Mouse (Mus musculus) MEL (cell line): ENCODE measurements around the gene Mta3. TPM values are rescaled to one million over a fixed set of nuclear protein-coding genes. Genes with fewer than 3 reads are reported as not detected.
A peak's percentile ranks its signal among the peaks of the same experiment; 100 is the strongest.

Experiments used
- DNase-seq: peaks from one replicate; pipeline ENCODE4 v3.0.0; 2011; ENCODE audit warnings: low read depth, low spot score
- H3K27ac ChIP-seq: 2 replicates; pipeline ENCODE4 v1.5.1; 2012; ENCODE audit warnings: low read depth, mild to moderate bottlenecking, control low read depth, low read length, moderate library complexity; ENCODE audit not compliant: control insufficient read depth
- H3K27me3 ChIP-seq, 2 experiments: fragments of 150-350 bp in 1 of 2; sonication (generic) in 1 of 2; 2 replicates each; pipeline ENCODE4 v1.6.1; 2012; ENCODE audit warnings: low read length in 2 of 2, mild to moderate bottlenecking in 2 of 2, improper control_type of control experiment in 1 of 2, moderate library complexity in 1 of 2; ENCODE audit not compliant: insufficient read depth in 2 of 2, control insufficient read depth in 1 of 2
- H3K36me3 ChIP-seq, 2 experiments: 2 replicates each; pipeline ENCODE4 v1.6.1; 2012 to 2014; ENCODE audit warnings: low read length in 2 of 2, improper control_type of control experiment in 1 of 2, inconsistent platforms in 1 of 2, mild to moderate bottlenecking in 1 of 2; ENCODE audit not compliant: insufficient read depth in 2 of 2, control insufficient read depth in 1 of 2
- H3K4me1 ChIP-seq, 2 experiments: fragments of 150-350 bp in 1 of 2; sonication (generic) in 1 of 2; 2 replicates each; pipeline ENCODE4 v1.6.1; 2012; ENCODE audit warnings: low read length in 2 of 2, improper control_type of control experiment in 1 of 2, mild to moderate bottlenecking in 1 of 2; ENCODE audit not compliant: insufficient read depth in 2 of 2, control insufficient read depth in 1 of 2
- H3K4me3 ChIP-seq, 2 experiments: fragments of 150-350 bp in 1 of 2; sonication (generic) in 1 of 2; 2 replicates each; pipeline ENCODE4 v1.5.1; 2012; ENCODE audit warnings: low read depth in 2 of 2, low read length in 2 of 2, mild to moderate bottlenecking in 2 of 2, moderate library complexity in 2 of 2, control low read depth in 1 of 2, improper control_type of control experiment in 1 of 2; ENCODE audit not compliant: control insufficient read depth in 1 of 2, insufficient read depth in 1 of 2
- H3K79me2 ChIP-seq: 2 replicates; pipeline ENCODE4 v1.6.1; 2012; ENCODE audit warnings: mild to moderate bottlenecking, low read length, moderate library complexity; ENCODE audit not compliant: control insufficient read depth, poor library complexity, insufficient read depth
- H3K9ac ChIP-seq: 2 replicates; pipeline ENCODE4 v1.6.1; 2012; ENCODE audit warnings: low read depth, mild to moderate bottlenecking, control low read depth, low read length, moderate library complexity; ENCODE audit not compliant: control insufficient read depth, poor library complexity, severe bottlenecking
- H3K9me3 ChIP-seq: fragments of 150-350 bp; sonication (generic); replicated peaks from 2 replicates; pipeline ENCODE4 v1.6.1; 2012; ENCODE audit warnings: mild to moderate bottlenecking, low read length, improper control_type of control experiment, moderate library complexity; ENCODE audit not compliant: insufficient read depth
- ELF1 ChIP-seq: IDR thresholded peaks from 2 replicates; pipeline ENCODE4 v1.6.1; 2014; ENCODE audit warnings: low read depth, mild to moderate bottlenecking, inconsistent platforms, low read length, improper control_type of control experiment, moderate library complexity
- EP300 ChIP-seq, 2 experiments: IDR thresholded peaks; 2 replicates each; pipeline ENCODE4 v1.6.1; 2011; ENCODE audit warnings: improper control_type of control experiment in 2 of 2, low read length in 2 of 2, low read depth in 1 of 2, mild to moderate bottlenecking in 1 of 2
- GABPA ChIP-seq: IDR thresholded peaks from 2 replicates; pipeline ENCODE4 v1.6.1; 2012; ENCODE audit warnings: low read depth, mild to moderate bottlenecking, inconsistent platforms, low read length, improper control_type of control experiment, moderate library complexity
- GATA1 ChIP-seq: IDR thresholded peaks from 2 replicates; pipeline ENCODE4 v1.6.1; 2011; ENCODE audit warnings: low read depth, low read length, improper control_type of control experiment
- HCFC1 ChIP-seq: IDR thresholded peaks from 2 replicates; pipeline ENCODE4 v1.6.1; 2012; ENCODE audit warnings: low read depth, mild to moderate bottlenecking, inconsistent platforms, low read length, improper control_type of control experiment, moderate library complexity
- KAT2A ChIP-seq: conservative IDR thresholded peaks from 2 replicates; pipeline ENCODE4 v1.6.1; 2012; ENCODE audit warnings: low read depth, low read length, improper control_type of control experiment, inconsistent platforms
- MAFK ChIP-seq: IDR thresholded peaks from 2 replicates; pipeline ENCODE4 v1.6.1; 2011; ENCODE audit warnings: low read depth, mild to moderate bottlenecking, low read length, improper control_type of control experiment, borderline replicate concordance
- MAX ChIP-seq: IDR thresholded peaks from 2 replicates; pipeline ENCODE4 v1.6.1; 2011; ENCODE audit warnings: low read length, improper control_type of control experiment
- MYB ChIP-seq: IDR thresholded peaks from 2 replicates; pipeline ENCODE4 v1.6.1; 2011; ENCODE audit warnings: mild to moderate bottlenecking, low read depth, low read length, improper control_type of control experiment
- POLR2A ChIP-seq, 2 experiments: IDR thresholded peaks; 2 replicates each; pipeline ENCODE4 v1.6.1; 2011 to 2012; ENCODE audit warnings: low read length in 2 of 2, mild to moderate bottlenecking in 2 of 2, control low read depth in 1 of 2, improper control_type of control experiment in 1 of 2, low read depth in 1 of 2, moderate library complexity in 1 of 2; ENCODE audit not compliant: control insufficient read depth in 1 of 2, insufficient read depth in 1 of 2, poor library complexity in 1 of 2
- USF1 ChIP-seq: IDR thresholded peaks from 2 replicates; pipeline ENCODE4 v1.6.1; 2014; ENCODE audit warnings: low read depth, mild to moderate bottlenecking, inconsistent platforms, low read length, improper control_type of control experiment, moderate library complexity
- USF2 ChIP-seq, 2 experiments: IDR thresholded peaks; 2 replicates each; pipeline ENCODE4 v1.6.1; 2011 to 2012; ENCODE audit warnings: improper control_type of control experiment in 2 of 2, low read length in 2 of 2, borderline replicate concordance in 1 of 2, inconsistent platforms in 1 of 2, low read depth in 1 of 2, mild to moderate bottlenecking in 1 of 2; ENCODE audit not compliant: insufficient read depth in 1 of 2
- polyA plus RNA-seq, 2 experiments: library from polyadenylated mRNA; stranded (reverse) in 1 of 2; unstranded in 1 of 2; fragments of >175 nt in 1 of 2; fragments of >200 nt in 1 of 2; gene quantifications; 2 replicates each; pipeline versions ENCODE4 v1.2.1 to v1.2.4; 2012; ENCODE audit warnings: low replicate concordance in 2 of 2, low read depth in 1 of 2; ENCODE audit not compliant: insufficient read length in 2 of 2, insufficient read depth in 1 of 2, missing spikeins in 1 of 2
- total RNA-seq: library from RNA; depleted of rRNA; stranded (reverse); fragments of 300-350 nt; gene quantifications from 2 replicates; pipeline ENCODE4 v1.2.3, GENCODE M21; 2012

The Mta3 gene
- total and polyA plus RNA-seq, 3 experiments = 28.8 to 58.2 TPM; not detected in 1

DNA sequence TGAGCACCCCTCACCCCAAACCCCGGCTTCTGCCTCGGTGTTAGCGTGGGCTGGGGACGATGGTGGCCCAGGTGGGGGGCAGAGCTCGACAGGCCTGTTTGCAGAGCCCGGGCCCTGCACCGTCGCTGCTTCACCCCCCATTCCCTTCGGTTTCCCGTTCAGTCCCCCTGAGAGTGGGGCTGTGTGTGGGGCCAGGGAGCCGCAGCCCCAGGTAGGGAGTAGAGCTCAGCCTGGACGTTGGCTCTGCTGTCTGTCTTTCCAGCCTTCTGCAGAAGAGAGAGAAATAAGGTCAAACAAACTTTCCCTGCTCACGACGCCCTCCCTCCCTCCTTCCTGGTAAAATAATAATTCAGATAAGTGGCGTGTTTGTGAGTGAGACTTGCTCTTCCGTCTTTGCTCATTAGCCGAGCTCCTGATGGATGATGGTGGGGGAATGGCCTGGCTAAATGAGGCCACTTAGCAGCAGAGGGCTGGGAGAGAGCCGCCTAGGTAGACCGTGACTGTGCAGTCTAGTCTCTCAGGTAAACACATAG, 697 bp downstream of the Mta3 start (continued):
- 0 out of 4 replicates have a peak, but pooled peaks have one; percentile 10 to 24 for TF ChIP-seq EP300 (IDR thresholded peaks at IDR 0.05; ENCODE audit: low read depth in 1 of 2, low read length in 2 of 2)

DNA sequence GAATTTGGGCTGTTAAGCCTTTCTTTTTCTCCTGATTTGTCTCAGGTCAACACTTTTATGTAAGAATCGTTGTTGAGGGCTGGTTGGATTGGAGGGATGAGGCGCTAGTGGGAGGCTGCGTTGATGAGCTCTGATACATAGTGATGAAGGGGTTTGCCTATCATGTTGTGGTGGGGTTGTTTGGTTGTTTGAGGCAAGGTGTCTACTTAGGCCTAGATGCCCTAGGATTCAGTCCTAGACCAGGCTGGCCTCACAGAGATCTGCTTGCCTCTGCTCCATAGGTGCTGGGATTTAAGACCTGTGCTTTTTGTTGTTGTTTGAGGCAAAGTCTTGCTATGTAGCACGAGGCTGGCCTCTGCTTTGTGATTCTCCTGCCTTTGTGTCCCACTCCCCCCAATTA, 1.4 kb downstream of the Mta3 start:
- H3K27me3 ChIP-seq = no peaks in the 10 kb centered on the region

DNA sequence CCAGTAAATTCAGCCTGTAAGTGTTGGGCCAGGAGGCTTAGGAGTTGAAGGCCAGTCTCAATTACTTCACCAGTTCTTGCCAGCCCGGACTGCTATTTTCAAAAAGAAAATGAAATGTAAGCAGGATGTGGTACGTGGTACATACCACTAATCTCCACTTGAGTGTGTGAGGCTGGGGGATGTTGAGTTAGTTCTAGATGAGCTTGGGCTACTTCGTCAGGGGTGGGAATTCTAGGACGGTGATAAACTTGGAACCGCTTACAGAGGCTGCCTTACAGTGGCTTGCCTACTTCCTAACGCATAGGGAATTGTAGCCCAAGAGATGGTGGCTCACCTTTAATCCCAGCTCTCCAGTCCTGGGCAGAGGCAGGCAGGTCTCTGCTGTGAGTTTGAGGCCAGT, 1.9 kb downstream of the Mta3 start:
- DNase-seq = no peak
- H3K9ac ChIP-seq = no peak overlapping the region
- no peak overlapping the region for H3K4me3 ChIP-seq
- H3K4me1 ChIP-seq = peaks cover 8 to 27% of the 10 kb centered on the region in 2 experiments
- no peaks in the 10 kb centered on the region for H3K9me3 ChIP-seq
- peaks cover 0 to 21% of the 10 kb centered on the region in 2 experiments; a peak in 3 of 4 replicates for H3K36me3 ChIP-seq
- peaks cover 20% of the 10 kb centered on the region for H3K79me2 ChIP-seq
- TF ChIP-seq MAFK = no peak
- no peak for TF ChIP-seq GATA1
- TF ChIP-seq USF1 = no peak
- TF ChIP-seq HCFC1 = no peak
- no peak for TF ChIP-seq EP300 (IDR thresholded peaks at IDR 0.05; ENCODE audit: low read depth in 1 of 2, low read length in 2 of 2)
- no peak for TF ChIP-seq USF2 (IDR thresholded peaks at IDR 0.05; ENCODE audit: borderline replicate concordance in 1 of 2, insufficient read depth in 1 of 2, low read depth in 1 of 2, low read length in 2 of 2)
- no peak overlapping the region for H3K27ac ChIP-seq
- H3K27me3 ChIP-seq = no peaks in the 10 kb centered on the region

More for the DNA sequence above, 1.4 kb downstream of the Mta3 start:
- peak overlapping the region; percentile 94 for H3K9ac ChIP-seq
- H3K4me3 ChIP-seq = peak overlapping the region in 1 of 2 experiments; percentile 98; a peak in 2 of 4 replicates
- peaks cover 0 to 21% of the 10 kb centered on the region in 2 experiments; a peak in 3 of 4 replicates for H3K36me3 ChIP-seq
- H3K27ac ChIP-seq = no peak overlapping the region; the same call in 1 of the 2 replicates
- DNase-seq = peak; percentile 38
- peaks cover 20% of the 10 kb centered on the region for H3K79me2 ChIP-seq
- H3K4me1 ChIP-seq = peaks cover 8 to 28% of the 10 kb centered on the region in 2 experiments
- H3K9me3 ChIP-seq = no peaks in the 10 kb centered on the region
- no peak for TF ChIP-seq HCFC1
- TF ChIP-seq POLR2A (IDR thresholded peaks at IDR 0.05; ENCODE audit: control insufficient read depth in 1 of 2, insufficient read depth in 1 of 2, low read depth in 1 of 2, low read length in 2 of 2, poor library complexity in 1 of 2) = no peak
- TF ChIP-seq KAT2A = no peak

DNA sequence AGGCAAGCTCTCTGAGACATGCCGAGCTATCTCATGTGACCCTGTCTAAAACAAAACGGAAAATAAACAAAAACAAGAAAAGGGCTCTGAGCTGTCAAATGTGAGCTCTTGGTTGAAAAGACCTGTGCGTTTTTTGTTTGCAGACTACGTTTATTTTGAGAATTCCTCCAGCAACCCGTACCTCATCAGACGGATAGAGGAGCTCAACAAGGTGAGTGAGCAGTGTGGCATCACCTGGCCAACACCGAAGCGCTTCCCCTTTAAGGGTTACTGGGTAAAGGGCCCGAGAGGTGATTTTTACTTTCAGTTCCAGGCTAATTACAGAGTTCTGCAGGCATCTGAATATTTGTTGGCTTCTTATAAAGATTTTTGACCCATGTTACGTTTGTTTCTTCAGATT, 2.3 kb downstream of the Mta3 start:
- no peaks in the 10 kb centered on the region for H3K27me3 ChIP-seq
- no peak overlapping the region for H3K27ac ChIP-seq
- H3K36me3 ChIP-seq = peaks cover 0 to 18% of the 10 kb centered on the region in 2 experiments; a peak in 3 of 4 replicates
- no peak overlapping the region for H3K9ac ChIP-seq
- peaks cover 22% of the 10 kb centered on the region for H3K79me2 ChIP-seq
- peaks cover 8 to 25% of the 10 kb centered on the region in 2 experiments for H3K4me1 ChIP-seq
- no peaks in the 10 kb centered on the region for H3K9me3 ChIP-seq
- peak; percentile 37 for DNase-seq
- H3K4me3 ChIP-seq = 0 out of 4 replicates have a peak overlapping the region, but pooled peaks of 1 of the 2 experiments have one; percentile 9
- TF ChIP-seq ELF1 (no peak), KAT2A (no peak), HCFC1 (no peak), GABPA (no peak), MYB (no peak), GATA1 (no peak), MAX (no peak)
